Mouse (Mus musculus): Measurements from ENCODE around the gene Abca8b. TPM values are rescaled to one million over a fixed set of nuclear protein-coding genes. Genes with fewer than 3 reads are reported as not detected.
"Not testable (repeated sequence)": the region's sequence is repeated elsewhere in the genome, so short reads cannot be mapped to it uniquely, and the experiment has no call there.

The Abca8b gene
- polyA plus RNA-seq, 1 experiment from 2014 or later: 6.4 TPM

DNA sequence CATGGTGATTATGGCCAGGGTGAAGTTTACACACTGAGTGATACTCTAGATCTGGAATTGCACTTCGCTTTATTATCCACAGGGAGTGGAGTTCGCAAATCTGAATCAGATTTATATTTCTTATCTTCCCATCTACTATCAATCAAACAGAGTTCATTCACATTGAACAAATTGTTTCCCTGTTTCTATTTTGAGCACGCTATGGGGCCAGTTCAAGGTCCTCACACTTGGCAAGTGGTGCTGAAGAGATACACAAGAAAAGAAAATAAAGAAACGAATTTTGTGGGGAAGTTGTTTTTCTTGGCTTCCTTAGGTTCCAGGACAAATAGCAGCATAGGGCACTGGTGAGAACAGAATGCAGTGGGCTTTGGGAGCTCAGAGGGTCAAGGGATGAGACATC is 25.1 kb downstream of the Abca8b start:
- Histone ChIP-seq H3K4me3 (replicated peaks) (no peak overlapping the region), H3K9me3 (replicated peaks) (no peaks in the 10 kb centered on the region), H3K4me2 (no peak overlapping the region), H3K27ac (replicated peaks) (no peak overlapping the region), H3K36me3 (replicated peaks) (peaks cover 19% of the 10 kb centered on the region; the same call in 1 of the 2 replicates), H3K9ac (no peak overlapping the region), H3K4me1 (replicated peaks) (no peaks in the 10 kb centered on the region), H3K27me3 (no peaks in the 10 kb centered on the region)
- 58% methylated on average over 4 of the region's 4 CpGs for WGBS (ENCODE audit: insufficient replicate concordance)
- no peak for ATAC-seq (ENCODE audit: insufficient read depth)

DNA sequence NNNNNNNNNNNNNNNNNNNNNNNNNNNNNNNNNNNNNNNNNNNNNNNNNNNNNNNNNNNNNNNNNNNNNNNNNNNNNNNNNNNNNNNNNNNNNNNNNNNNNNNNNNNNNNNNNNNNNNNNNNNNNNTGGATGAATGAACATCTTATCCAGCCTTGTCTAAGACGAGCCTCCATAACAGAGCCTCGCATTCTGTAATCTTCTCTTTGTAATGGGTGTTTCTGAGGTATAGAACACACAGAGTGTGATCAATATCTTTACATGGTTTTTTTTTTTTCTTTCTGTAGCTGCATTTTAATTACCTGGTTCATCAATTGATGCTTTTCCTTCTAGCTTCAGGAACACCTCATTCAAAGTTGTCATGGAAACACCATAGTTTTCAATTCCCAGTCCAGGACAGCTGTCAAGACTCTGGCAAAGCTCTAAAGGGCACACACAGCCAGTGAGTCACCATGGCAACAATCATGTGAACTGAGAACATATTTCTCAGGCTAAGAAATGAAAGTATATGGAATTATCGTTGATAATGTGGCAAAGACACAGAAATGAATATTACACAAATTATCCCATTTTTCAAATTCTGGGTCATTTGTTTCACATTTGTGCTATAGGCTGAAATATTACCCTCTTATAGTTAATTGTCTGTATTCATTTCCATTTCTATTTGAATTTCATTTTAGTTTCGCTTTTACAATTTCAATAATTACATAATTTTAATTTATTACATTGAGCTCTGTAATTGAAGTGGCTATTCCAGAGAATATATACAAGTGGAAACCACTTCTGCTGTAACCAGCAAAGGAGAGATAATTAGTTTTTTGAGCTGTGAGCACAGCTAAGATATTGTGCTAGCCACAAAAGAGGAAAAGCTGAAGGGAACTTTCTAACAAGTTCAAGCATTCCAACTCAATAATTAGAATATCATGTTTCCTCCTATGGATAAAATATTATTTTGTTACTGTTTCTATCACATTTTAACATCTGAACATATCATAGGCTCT is 33.9 kb downstream of the Abca8b start:
- H3K9me3 ChIP-seq (replicated peaks): no peaks in the 10 kb centered on the region
- 0 out of 2 replicates have a peak, but pooled peaks cover 3% of the 10 kb centered on the region for H3K36me3 ChIP-seq (replicated peaks)
- H3K4me2 ChIP-seq: no peak overlapping the region
- no peaks in the 10 kb centered on the region for H3K4me1 ChIP-seq (replicated peaks)
- H3K27me3 ChIP-seq: no peaks in the 10 kb centered on the region
- no peak overlapping the region for H3K9ac ChIP-seq
- no peak overlapping the region for H3K4me3 ChIP-seq (replicated peaks)
- no peak overlapping the region for H3K27ac ChIP-seq (replicated peaks)
- ATAC-seq (ENCODE audit: insufficient read depth): no peak
- WGBS (ENCODE audit: insufficient replicate concordance): 66% methylated on average over 4 of the region's 4 CpGs

DNA sequence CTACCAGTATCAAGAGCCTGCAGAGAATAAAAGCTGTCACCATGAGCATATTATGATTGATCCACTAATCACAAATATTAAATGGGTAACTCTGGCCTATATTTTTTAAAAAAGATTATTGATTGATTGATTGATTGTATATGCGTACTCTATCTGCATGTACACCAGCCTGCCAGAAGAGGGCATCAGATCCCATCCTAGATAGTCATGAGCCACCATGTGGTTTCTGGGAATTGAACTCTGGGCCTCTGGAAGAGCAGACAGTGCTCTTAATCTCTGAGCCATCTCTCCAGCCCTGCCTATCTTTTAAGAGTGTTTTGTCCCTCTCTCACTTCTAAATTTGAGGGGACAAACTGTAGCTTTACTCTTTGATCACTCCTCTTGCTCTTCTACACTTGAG is 40.5 kb downstream of the Abca8b start:
- H3K4me2 ChIP-seq: no peak overlapping the region
- ATAC-seq (ENCODE audit: insufficient read depth): no peak
- WGBS (ENCODE audit: insufficient replicate concordance): 65% methylated on average over 1 of the region's 1 CpGs

DNA sequence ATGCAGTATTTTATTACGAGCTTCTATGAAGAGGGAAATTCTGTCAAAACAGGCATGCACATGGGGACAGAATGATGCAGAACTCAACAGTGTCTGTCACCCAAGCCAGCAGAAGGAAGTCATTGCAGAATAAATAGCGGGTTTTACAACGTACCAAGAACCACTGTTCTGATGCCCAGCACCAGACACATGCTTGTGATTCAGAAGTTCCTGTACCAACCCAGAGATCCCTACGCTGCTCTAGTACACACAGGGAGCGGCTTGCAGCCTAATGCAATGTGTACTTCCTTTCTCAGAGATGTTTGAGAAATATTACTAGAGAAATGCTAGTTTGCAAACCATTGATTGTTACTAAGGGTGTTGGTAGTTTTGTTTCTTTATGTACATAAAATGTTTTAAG is 58.7 kb downstream of the Abca8b start:
- Histone ChIP-seq H3K9ac (no peak overlapping the region), H3K36me3 (replicated peaks) (peaks cover 3% of the 10 kb centered on the region; the same call in 1 of the 2 replicates), H3K27ac (replicated peaks) (no peak overlapping the region), H3K4me3 (replicated peaks) (no peak overlapping the region), H3K27me3 (no peaks in the 10 kb centered on the region), H3K4me1 (replicated peaks) (no peaks in the 10 kb centered on the region), H3K4me2 (no peak overlapping the region), H3K9me3 (replicated peaks) (no peaks in the 10 kb centered on the region)
- 52% methylated on average over 5 of the region's 5 CpGs for WGBS (ENCODE audit: insufficient replicate concordance)
- no peak for ATAC-seq (ENCODE audit: insufficient read depth)

More for the DNA sequence above, 40.5 kb downstream of the Abca8b start:
- H3K4me1 ChIP-seq (replicated peaks): no peaks in the 10 kb centered on the region
- H3K9ac ChIP-seq: no peak overlapping the region
- H3K27ac ChIP-seq (replicated peaks): no peak overlapping the region
- H3K9me3 ChIP-seq (replicated peaks): no peaks in the 10 kb centered on the region
- H3K36me3 ChIP-seq (replicated peaks): peaks cover 9% of the 10 kb centered on the region; the same call in 1 of the 2 replicates
- H3K4me3 ChIP-seq (replicated peaks): no peak overlapping the region
- no peaks in the 10 kb centered on the region for H3K27me3 ChIP-seq

DNA sequence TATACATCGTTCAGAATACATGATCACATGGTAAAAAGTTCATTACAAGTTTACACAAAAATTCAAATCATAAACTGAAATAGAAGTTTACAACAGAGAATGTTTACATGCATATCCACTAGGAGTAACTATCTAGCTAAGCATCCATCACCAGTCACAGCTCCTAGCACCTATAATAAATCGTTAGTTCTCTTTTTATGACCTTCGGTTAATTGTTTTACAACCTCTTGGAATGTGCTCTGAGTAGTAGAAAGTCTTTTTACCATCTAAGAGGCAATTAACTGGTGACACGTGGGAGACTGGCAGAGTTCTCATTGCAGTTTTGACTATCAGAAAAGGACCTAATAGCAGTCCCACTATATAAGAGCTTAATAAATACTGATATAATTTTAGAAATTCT is 62.4 kb downstream of the Abca8b start:
- not testable (repeated sequence) for H3K9me3 ChIP-seq (replicated peaks); H3K4me2 ChIP-seq; H3K27ac ChIP-seq (replicated peaks); H3K36me3 ChIP-seq (replicated peaks); H3K9ac ChIP-seq; H3K4me1 ChIP-seq (replicated peaks); H3K4me3 ChIP-seq (replicated peaks); H3K27me3 ChIP-seq; ATAC-seq (ENCODE audit: insufficient read depth)
- WGBS (ENCODE audit: insufficient replicate concordance): 32% methylated on average over 4 of the region's 4 CpGs

DNA sequence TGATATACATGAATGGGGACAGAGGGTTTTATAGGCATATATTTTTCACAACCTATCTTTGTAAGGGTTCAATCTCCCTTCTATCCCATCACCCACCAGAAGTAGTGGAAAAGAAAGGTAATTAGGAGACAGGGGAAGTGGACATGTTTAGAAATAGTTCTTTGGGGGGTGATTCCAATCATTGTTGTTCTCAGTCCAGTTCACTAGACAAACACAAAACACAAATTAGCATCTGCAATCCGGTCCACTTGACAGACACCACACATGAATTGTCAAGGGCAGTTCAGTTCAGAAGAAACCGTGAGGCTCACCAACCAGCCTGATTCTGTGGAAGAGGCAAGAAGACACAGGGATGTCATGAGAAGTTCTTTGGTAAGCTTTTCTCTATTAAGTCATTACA is 67.2 kb downstream of the Abca8b start:
- WGBS (ENCODE audit: insufficient replicate concordance): 70% methylated on average over 2 of the region's 2 CpGs
- Histone ChIP-seq H3K9me3 (replicated peaks) (no peaks in the 10 kb centered on the region), H3K4me3 (replicated peaks) (no peak overlapping the region), H3K9ac (no peak overlapping the region), H3K27ac (replicated peaks) (no peak overlapping the region), H3K4me1 (replicated peaks) (no peaks in the 10 kb centered on the region), H3K4me2 (no peak overlapping the region), H3K27me3 (no peaks in the 10 kb centered on the region), H3K36me3 (replicated peaks) (no peaks in the 10 kb centered on the region)
- no peak for ATAC-seq (ENCODE audit: insufficient read depth)

DNA sequence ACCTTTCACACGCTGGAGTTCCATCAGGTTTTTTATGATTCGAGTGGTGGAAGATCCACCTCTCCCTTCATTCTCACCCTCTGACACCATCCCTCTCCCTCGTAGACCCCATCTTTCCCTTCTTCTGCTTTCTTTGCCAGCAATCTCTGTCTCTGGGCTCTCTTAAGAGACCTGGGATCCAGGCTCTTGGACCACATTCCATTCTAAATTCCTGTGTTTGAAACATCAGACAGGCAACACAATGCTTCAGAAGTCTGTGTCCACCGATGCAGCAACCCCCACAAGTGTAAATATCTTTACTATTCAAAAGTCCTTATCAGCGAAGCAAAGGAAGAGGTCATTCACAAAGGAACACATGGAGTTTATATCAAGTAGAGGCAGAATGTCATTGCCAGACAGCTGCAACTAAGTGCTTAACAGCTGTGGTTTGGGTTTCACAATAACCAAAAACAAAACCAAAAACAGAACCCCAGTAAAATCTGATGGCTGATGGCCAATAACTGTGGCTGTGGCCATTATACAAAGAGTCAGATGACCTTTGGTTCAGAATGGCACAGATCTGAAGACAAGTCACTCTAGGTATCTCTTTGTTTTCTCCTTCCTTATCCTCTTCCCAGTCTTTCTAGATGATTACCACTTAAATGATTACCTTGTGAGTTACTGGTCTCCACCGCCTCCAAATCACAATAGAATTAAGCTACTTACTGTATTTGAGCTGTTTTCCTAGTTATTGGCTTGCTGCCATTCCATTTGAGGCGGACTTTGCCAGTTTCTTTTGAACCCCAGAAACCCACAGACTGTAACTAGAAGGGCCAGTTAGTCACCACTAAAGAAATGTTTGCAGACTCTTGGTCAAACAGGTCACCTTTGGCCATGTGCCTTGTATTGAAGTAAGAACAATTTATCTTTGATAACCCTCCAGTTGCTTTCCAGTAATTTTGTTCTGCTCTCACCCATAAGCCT is 68.6 kb downstream of the Abca8b start:
- H3K4me1 ChIP-seq (replicated peaks): no peaks in the 10 kb centered on the region
- H3K9ac ChIP-seq: no peak overlapping the region
- no peak overlapping the region for H3K4me2 ChIP-seq
- no peaks in the 10 kb centered on the region for H3K27me3 ChIP-seq
- no peaks in the 10 kb centered on the region for H3K9me3 ChIP-seq (replicated peaks)
- no peak for ATAC-seq (ENCODE audit: insufficient read depth)
- no peak overlapping the region for H3K27ac ChIP-seq (replicated peaks)
- H3K4me3 ChIP-seq (replicated peaks): no peak overlapping the region
- no peaks in the 10 kb centered on the region for H3K36me3 ChIP-seq (replicated peaks)
- 37% methylated on average over 7 of the region's 7 CpGs for WGBS (ENCODE audit: insufficient replicate concordance)

DNA sequence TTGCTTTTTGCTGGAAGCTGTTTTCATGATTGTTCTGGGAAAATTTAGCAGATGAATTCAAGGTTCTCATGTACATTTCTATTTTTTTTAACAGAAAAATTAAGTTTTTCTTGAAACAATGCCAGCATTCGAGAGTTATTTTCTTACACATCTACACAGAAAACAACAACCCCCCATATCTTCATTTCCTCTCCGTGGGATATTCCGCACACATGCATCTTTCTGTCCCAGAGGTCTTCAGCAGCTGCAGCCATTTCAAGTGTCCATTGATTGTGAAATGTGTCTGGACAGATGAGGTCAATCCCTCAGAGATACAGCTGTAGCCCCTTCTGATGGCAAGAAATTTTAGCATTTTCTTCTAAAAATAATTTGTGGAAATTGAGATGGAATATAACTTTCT is 73.4 kb downstream of the Abca8b start:
- WGBS (ENCODE audit: insufficient replicate concordance): 63% methylated on average over 3 of the region's 3 CpGs
- no peaks in the 10 kb centered on the region for H3K9me3 ChIP-seq (replicated peaks)
- ATAC-seq (ENCODE audit: insufficient read depth): no peak

DNA sequence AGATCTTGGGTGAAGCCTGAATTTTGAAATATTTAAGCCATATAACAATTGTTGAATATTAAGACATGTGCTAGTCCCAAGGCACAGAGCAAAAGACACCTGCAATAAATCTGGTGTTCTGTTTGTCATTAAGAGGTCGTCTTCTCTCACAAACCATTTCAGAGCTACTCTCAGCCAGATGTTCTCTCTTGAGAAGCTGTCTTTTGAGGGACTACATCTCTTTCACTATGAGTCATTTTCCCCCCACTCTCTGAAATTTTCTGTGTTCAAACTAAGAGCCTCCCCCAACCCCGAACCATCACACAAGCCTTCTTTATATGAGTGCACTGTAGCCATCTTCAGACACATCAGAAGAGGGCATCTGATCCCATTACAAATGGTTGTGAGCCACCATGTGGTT is 76.2 kb downstream of the Abca8b start:
- 52% methylated on average over 2 of the region's 2 CpGs for WGBS (ENCODE audit: insufficient replicate concordance)
- no peak for ATAC-seq (ENCODE audit: insufficient read depth)
- Histone ChIP-seq H3K9me3 (replicated peaks) (no peaks in the 10 kb centered on the region), H3K9ac (no peak overlapping the region), H3K27me3 (no peaks in the 10 kb centered on the region), H3K36me3 (replicated peaks) (no peaks in the 10 kb centered on the region), H3K4me2 (no peak overlapping the region), H3K4me1 (replicated peaks) (no peaks in the 10 kb centered on the region), H3K27ac (replicated peaks) (no peak overlapping the region), H3K4me3 (replicated peaks) (no peak overlapping the region)

More for the DNA sequence above, 73.4 kb downstream of the Abca8b start:
- Histone ChIP-seq H3K4me1 (replicated peaks) (no peaks in the 10 kb centered on the region), H3K36me3 (replicated peaks) (no peaks in the 10 kb centered on the region), H3K27ac (replicated peaks) (no peak overlapping the region), H3K27me3 (no peaks in the 10 kb centered on the region), H3K9ac (no peak overlapping the region), H3K4me2 (no peak overlapping the region), H3K4me3 (replicated peaks) (no peak overlapping the region)

DNA sequence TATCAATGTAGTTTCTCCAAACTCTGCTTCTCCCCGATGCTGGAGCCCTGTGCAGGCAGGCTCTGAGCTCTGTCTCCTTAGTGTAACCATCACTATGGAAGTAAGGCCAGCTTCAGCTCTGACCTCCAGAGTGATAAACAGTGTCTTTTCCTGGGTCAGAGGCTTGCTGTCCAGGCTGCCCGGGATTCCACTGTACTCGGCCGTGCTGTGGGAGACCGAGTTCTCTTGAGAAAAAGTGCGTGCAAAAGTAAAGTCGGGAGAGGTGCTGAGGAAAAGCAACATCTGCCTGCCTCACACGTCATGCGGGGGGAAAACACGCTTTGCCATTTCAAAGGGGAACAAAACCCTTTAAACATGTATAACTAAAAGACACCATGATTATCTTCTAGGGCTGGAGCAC is 79.0 kb downstream of the Abca8b start:
- WGBS (ENCODE audit: insufficient replicate concordance): 71% methylated on average over 10 of the region's 10 CpGs
- H3K4me3 ChIP-seq (replicated peaks): no peak overlapping the region
- no peaks in the 10 kb centered on the region for H3K36me3 ChIP-seq (replicated peaks)
- H3K9me3 ChIP-seq (replicated peaks): no peaks in the 10 kb centered on the region
- no peak overlapping the region for H3K4me2 ChIP-seq
- ATAC-seq (ENCODE audit: insufficient read depth): no peak
- no peaks in the 10 kb centered on the region for H3K4me1 ChIP-seq (replicated peaks)
- H3K9ac ChIP-seq: no peak overlapping the region
- no peak overlapping the region for H3K27ac ChIP-seq (replicated peaks)
- H3K27me3 ChIP-seq: no peaks in the 10 kb centered on the region

DNA sequence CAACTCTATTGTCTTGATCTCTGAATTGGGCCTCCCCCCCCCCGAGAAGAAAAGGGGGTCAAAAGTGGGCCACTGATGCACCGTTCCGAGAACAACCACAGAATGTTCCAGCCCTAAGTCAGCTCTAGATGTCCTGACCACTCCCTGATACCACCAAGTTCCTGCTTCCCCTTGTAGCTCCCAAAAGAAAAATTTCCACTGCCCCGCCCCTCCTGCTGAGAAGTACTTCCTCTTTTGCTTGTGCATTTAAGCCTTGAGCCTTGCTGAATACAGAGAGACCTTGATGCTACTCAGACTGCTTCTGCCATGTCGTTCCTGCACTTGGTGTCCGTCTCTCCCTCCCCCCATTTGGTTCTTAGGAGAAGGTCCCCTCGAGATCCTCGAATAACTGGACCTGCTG is 82.5 kb downstream of the Abca8b start:
- H3K27ac ChIP-seq (replicated peaks); ATAC-seq (ENCODE audit: insufficient read depth); H3K27me3 ChIP-seq; H3K9ac ChIP-seq; H3K9me3 ChIP-seq (replicated peaks); H3K36me3 ChIP-seq (replicated peaks); H3K4me3 ChIP-seq (replicated peaks); H3K4me2 ChIP-seq; H3K4me1 ChIP-seq (replicated peaks): not testable (repeated sequence)
- WGBS (ENCODE audit: insufficient replicate concordance): 82% methylated on average over 8 of the region's 8 CpGs
